Mouse (Mus musculus) liver, adult 2 months (tissue): ENCODE measurements at regions not wholly inside any gene's neighbourhood (a gene's known extent, or its start where the extent isn't known, plus 50 kb on each side); places are given as distances from the start of the nearest gene placed in this dataset.

Experiments used
- CTCF ChIP-seq: fragments of 200-500 bp; IDR thresholded peaks from 2 replicates; pipeline ENCODE4 v1.5.1; 2011; ENCODE audit warnings: low read depth, low read length, control low read depth
- POLR2A ChIP-seq: fragments of 200-500 bp; IDR thresholded peaks from 2 replicates; pipeline ENCODE4 v1.6.1; 2011; ENCODE audit warnings: low read length, control low read depth; ENCODE audit not compliant: insufficient read depth; ENCODE audit errors: extremely low read depth

DNA sequence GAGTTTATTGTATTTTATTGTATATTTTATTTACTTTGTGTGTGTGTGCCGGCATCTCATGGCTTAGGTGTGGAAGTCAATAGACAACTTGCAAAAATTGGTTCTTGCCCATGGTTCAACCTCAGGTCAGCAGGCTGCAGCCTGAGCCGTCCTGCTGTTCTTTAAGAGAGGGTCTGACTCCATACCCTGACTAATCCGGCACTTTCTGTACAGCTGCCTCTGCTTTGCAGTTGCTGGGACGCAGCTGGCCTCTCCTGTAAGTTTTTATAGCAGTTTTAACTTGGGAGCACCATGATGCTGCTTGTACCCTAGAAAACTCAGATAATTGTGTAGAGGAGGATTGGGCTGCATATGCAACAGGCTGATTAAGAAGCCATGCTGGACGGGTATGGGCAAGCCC lies 938.2 kb downstream of the 4930447A16Rik start:
- TF ChIP-seq CTCF (no peak), POLR2A (no peak)
